Mouse (Mus musculus): ENCODE data around the gene Pla2g12b.
"Not testable (repeated sequence)": the region's sequence is repeated elsewhere in the genome, so short reads cannot be mapped to it uniquely, and the experiment has no call there.

The Pla2g12b gene

DNA sequence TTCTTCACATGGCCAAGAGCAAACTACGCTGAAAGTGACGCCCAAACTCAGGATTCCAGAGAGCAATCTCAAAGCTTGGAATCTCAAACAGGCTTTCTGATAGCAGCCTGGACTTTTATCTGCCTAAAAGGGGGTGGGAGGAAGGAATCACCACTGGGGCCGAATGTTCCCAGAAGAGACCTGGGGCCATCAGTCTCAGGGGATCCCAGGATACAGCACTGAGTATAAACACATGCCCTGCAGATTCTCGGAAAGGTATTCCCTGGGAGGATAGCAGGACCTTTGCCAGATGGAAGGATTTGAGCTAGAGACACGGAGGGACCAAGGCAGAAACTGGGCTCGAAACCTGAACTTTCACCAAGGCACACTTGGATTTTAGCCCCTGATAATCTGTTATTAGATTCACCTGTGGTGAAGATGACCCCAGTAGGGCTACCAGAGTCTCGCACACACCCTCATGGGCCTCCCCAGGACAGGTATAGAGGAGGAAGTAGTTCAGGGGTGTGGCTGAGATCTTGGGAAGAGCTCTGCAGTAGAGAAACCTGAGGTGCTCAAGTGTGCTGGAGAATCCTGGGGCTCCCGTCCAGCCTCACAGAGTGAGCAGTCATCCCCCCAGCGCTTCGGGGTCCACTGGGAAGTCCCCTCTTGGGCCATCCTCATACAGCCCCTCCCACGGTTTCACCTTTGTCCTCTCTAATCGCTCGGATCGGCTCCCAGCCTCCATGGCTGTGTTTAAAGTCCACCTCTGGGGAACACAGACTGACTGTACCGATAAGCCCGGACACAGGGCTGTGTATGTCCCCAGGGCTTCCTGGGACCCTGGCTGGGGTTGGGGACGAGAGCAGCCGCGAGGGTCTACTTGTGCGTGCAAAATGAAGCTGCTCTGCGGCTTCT, at the start of gene Pla2g12b:
Gene Pla2g12b, plus strand, starts transcription at position 762 of the 894 bp plus-strand sequence.
- no peak for DNase-seq

DNA sequence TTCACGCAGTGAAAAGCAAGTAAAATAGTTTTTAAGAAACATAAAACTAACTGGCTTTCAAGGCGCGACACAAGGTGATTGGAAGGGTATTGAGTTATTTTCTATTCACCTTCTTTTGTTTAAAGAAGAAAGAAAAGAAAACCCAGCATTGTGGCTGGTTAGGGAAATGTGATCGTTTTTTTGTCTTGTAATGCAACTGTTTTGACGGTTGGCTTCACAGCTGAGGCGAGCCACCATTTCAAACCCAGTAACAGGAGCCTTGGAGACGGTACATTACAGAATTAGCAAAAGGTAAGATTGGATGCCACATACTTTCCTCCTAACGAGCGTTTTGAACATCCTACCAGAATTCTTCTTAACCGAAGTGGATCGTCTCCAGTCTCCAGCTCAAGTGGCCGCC, 49.3 kb upstream of the Pla2g12b start:
- no peak for DNase-seq

DNA sequence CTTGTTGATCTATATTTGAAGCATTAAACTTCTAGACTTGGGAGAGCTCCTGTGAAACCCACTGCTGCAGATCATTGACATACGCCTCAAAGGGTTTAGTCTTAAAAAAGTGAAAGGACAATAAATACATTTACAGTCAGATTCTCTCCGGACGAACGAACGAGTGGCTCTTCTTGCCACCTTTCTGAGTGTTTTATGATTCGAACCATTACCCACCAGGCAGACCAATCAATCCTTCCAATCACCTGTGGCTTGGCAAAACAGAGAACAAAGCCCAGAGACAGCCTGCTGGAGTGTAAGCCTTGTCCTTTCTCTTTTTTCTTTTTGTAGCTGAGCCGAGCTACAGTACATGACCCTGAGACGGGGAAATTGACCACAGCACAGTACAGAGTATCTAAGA, 48.4 kb upstream of the Pla2g12b start:
- DNase-seq: no peak

DNA sequence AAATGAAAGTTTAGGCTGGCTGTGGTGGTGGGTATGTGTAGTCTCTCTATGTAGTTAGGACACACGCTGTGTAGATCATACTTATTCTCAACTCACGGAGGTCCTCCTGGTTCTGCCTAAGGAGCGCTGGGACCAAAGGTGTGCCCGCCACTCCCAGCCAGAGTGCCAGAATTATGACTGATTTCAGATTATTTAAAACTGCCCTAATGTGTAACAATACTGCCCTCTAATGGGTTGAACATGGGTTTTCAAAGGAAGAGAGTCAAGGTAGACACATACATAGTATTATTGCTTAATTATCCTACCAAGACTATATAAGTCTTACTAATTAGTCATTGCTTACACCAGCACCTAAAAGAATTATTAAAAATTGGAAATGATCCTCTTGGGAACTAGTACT, 44.7 kb upstream of the Pla2g12b start:
- DNase-seq: no peak

DNA sequence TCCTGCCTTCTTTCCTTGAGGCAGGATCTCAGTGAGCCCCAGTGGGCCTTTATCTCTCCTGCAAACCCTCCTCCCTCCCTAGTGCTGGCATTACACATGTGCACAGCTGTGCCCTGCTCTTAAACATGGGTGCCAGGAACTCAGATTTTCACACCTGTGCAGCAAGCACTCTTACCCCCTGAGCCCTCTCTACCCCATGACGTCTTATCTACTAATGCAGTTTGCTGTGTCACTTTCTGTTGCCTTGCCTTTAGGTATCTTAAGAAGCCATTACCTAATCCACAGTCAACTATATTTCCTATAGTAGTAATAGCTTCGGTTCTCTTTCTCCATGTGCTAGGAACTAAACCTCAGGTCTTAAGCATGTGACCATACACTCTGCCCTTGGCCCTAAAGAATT, 40.3 kb upstream of the Pla2g12b start:
- no peak for DNase-seq

DNA sequence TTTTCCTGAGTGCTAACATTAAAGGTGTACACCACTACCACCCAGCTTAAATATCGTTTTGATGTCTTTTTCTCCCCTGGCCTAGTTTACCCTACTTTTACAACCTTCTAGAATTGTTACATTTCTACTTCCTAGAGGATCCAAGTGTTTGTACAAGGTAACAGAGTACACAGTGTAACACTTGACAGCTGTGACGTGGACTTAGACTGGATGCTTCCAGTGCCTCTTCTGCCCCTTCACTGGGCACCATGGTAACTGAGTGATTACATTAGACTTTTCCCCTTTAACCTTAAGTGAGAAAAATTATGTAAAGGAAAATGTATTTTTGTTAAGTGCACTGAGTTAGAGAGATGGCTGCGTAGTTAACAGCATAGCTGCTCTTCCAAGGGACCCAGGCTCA, 38.9 kb upstream of the Pla2g12b start:
- no peak for DNase-seq

DNA sequence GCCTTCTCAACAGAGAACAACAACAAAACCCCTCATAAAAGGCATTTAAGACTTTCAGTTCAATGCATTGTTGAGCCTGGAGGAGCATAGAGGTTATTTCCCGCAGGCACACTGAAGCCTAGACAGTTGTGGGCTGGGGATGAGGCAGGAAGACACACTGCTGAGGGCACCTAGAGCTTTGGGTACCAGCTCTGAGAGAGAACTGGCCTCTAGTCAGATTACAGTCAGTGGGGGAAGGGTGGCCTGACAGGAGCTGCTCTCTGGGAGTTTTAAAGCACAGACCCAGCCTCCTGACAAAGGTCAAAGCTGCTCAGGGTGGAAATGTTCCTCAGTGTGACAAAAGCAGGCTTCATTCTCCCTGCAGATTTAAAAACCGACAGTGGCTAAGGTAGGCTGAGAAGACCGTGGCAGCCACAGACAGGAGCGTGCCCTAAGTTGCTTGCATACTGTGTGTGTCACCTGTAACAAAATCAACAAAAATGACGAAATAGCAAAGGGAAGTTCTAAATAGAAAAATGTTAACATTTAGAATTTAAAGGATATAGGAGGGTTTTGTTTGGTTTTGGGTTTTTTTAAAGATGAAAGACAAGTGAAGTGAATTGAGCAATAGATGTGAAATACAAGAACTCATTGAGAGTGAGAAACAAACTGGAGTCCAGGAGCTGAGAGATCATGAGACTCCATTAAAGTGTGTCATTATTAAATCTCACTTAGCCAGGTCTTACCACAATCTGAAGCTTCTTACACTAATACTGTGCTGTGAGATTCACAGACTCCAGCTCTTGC, 37.5 kb upstream of the Pla2g12b start:
- DNase-seq: no peak

DNA sequence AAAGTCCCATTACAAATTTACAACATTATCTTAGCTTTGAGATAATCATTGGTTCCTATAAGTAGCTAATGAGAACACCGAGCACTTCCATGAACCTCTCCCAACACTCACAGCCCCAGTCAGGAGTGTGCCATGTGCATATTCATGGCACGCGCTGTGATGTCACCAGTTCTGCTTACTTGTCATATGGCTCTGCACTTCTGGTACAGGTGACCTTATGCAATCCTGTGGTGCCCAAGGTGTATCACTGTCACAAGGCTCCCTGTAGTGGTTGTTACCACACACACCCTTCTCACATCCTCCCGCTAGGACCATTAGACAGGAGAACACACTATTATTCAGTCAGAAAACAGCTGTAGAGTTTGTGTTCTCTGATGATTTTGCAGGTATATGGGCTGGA, 36.7 kb upstream of the Pla2g12b start:
- no peak for DNase-seq

DNA sequence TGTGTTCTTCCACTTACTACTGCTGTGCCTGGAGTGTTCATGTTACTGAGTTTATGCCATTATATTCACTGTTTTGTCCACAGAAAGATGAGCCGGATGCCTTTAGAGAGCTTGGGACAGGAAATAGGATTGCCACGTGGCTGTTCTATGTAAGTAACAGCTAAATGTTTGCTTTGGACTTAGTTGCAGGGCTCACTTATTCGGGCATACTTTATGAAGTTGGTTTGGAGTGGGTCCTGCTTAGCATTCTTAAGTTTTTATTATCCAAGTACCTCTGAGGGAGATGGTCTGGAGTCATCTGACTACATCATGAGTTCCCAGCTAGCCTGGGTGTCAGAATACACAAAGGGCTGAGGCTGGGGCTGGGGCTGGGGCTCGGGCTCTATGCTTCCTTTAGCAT, 36.3 kb upstream of the Pla2g12b start:
- no peak for DNase-seq

DNA sequence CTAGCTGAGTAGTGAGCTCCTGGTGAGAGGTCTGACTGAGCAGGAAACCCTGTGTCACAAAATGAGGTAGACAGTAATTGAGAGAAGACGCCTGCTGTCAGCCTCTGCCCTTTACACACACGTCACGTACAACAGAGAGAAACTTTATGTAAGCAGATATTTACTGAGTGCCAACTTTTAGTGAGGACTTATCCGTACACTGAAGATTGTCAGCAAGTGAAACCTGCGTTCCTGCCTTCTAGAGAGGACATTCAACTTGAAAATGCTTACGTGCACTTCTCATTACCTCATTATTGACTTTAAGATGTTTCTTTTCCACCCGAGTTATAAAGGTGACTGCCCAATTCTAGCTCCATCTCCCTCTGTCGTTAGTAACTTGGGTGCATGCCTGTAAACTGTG, 34.7 kb upstream of the Pla2g12b start:
- DNase-seq: no peak

DNA sequence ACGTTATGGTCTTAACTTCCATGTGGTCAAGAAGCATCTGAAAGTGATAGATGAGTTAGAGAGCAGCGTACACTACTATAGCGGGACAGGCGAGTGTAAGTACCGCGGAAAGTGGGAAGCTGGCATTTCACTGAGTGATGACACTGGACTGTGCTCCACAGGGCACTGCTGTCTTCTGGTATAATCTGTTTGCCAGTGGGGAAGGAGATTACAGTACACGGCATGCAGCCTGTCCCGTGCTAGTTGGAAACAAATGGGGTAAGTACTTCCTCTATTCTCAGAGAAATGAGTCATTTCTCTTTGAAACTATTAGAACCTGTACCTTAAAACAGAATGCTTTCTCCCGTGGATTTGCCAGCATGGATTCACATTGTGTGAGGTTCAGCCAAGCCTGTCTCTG, 34.0 kb upstream of the Pla2g12b start:
- no peak for DNase-seq

DNA sequence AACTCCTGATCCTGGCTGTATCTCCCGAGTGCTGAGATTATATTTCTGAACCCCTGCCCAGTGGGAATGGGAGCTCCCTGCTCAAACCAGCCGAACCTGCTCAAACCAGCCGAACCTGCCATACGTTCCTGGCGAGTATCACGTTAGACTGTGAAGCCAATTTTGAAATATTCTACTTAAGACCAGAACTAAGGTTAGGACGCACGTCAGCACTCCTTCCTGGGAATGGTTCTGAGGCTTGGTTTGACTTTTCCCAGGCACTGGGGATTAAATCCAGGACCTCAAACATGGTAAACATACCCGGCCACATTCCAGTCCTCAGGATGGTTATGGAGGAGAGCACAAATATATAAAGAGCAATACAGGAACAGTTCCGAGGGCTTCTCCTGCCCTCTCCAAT, 25.6 kb upstream of the Pla2g12b start:
- DNase-seq: no peak

DNA sequence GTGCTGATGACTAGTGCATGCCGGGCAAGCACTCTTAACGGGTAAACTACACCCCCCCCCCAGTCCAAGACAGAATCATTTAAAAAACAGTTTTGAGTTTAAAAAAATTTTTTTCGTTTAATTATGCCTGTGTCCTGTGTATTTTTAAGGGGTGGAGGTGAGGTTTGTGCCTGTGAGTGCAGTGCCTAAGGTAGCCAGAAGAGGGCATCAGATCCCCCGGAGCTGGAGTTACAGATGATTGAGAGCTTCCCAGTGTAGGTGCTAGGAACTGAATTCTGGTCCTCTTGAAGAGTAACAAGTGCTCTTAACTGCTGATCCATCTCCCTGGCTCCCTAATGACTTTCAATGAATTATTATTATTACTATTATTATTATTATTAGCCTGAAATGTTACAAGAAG, 24.7 kb upstream of the Pla2g12b start:
- DNase-seq: no peak

DNA sequence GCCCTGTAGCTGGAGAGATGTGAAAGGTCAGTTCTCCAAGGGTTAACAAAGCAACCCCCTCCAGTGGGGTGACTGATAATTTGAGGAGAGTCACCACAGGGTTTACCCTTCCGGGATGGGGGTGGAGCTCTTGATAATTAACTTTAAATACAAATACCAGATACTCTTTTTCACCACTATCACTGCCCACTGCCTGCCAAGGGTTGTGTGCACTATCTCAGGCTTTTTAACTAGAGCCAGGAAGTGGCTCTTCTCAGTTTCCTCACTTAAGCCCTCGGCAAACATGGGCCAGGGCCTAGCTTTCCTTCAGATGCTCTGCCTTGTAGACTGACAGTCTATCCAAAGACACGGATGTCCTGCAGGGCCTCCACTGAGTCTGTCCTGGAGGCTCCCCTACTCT, 23.5 kb upstream of the Pla2g12b start:
- no peak for DNase-seq

DNA sequence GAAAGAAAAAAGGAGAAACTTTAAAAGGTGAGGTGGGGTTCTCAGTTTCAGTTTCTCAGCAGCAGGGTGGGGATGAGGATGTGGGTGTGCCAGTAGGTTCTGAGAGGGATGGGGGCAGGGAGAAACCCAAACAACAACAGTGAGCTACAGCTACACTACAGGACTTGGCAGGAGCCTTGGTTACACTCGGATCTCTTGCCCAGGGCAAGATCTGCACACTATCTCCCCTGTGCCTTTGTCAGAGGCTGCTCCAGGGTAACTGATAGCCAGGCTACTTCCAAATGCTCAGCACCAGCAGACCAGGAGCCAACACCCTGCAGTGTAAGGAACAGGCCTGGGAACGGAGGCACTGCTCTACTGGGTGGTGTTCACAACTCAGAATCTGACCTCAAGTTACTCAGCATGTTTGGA, 23.0 kb upstream of the Pla2g12b start:
- no peak for DNase-seq

DNA sequence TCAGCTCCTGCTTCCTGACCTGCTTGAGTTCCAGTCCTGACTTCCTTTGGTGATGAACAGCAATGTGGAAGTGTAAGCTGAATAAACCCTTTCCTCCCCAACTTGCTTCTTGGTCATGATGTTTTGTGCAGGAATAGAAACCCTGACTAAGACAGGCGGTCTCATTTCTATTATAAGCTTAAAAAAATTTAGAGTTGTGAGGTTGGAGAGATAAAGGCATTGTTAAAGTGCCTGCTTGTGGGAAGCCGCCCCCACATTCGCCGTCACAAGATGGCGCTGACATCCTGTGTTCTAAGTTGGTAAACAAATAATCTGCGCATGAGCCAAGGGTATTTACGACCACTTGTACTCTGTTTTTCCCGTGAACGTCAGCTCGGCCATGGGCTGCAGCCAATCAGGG, 21.9 kb upstream of the Pla2g12b start:
- DNase-seq: not testable (repeated sequence)

DNA sequence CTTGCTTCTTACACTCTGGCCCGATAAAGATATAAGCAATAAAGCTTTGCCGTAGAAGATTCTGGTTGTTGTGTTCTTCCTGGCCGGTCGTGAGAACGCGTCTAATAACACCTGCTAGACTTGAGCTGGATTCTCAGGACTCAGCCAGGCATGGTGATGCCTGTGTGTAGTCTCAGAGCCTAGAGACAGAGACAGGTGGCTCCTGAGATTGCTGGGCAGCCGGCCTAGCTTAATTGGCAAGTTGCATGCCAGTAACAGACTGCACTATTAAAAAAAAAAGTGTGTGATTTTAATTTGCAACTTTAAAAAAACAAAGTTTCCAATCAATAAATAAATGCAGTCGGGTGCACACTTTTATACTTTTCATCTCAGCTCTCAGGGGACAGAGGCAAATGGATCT, 16.5 kb upstream of the Pla2g12b start:
- peak; percentile 45 for DNase-seq

DNA sequence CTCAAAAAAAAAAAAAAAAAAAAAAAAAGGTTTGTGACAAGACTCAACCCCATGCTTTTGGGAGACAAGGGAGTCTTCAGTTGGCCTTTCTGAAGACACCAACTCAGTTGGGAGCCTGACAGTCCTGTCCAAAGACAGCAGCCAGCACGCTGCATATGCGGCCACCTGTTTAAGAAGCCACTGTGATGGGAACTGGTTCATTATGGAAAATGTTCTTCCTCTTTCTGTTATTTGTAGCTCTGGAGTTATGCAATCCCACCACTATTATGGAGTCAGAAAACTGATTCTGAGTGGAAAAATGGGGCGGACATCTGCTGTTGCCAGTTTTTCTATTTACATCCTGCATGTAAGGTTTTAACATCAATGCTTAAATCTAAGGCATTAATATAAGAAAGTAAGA, 13.8 kb upstream of the Pla2g12b start:
- DNase-seq: no peak

DNA sequence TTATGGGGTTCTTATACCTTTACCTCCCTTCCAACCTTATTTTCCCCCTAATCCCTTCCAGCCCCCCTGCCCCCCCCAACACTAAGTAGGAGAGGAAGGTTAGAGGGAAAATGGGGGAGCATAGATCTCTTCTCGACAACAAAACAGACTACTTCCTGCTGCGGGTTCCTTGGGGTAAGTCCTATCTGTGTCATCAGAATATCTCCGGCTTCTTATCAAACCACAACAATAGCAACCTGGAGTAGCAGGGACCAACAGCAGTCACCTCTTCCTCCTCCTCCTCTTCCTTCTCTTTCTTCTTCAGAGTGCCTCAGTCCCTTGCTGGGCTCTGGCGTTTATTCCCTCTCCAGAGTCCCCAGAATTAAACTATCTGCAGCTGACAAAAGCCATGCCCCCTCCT, 11.6 kb upstream of the Pla2g12b start:
- DNase-seq: no peak

DNA sequence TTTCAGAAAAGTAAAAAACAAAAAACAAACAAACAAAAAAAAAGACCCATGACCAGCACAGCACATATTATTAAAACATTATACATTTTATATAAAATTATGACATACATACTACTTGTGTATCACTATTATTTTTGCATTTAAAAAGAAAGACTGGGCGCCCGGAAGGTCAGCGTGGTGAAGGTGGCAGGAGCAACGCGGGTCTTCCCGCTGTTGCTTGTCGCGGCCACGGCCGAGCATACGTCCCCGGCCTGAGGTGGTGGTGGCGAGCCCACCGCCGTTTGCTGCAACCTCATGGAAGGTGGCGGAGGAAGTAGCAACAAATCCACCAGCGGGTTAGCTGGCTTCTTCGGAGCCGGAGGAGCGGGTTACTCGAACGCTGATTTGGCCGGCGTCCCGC, 8.0 kb upstream of the Pla2g12b start, which contains the start of gene Gm10273:
Gene Gm10273, plus strand, starts transcription at position 172 of the 400 bp plus-strand sequence.
- DNase-seq: not testable (repeated sequence)

DNA sequence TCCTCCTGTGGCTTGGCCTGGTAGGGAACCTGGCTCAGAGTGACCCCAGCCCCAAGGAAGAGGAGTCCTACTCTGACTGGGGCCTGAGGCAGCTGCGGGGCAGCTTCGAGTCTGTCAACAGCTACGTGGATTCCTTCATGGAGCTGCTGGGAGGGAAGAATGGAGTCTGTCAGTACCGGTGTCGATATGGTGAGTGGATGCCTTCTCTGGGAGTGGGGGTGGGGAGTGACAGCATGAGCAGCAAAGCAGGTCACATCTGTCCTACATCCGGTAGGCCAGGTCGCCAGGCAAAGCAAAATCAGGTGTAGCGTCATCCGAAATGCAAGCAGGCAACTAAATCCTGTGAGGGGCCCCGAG, 311 bp downstream of the Pla2g12b start:
- DNase-seq: no peak

DNA sequence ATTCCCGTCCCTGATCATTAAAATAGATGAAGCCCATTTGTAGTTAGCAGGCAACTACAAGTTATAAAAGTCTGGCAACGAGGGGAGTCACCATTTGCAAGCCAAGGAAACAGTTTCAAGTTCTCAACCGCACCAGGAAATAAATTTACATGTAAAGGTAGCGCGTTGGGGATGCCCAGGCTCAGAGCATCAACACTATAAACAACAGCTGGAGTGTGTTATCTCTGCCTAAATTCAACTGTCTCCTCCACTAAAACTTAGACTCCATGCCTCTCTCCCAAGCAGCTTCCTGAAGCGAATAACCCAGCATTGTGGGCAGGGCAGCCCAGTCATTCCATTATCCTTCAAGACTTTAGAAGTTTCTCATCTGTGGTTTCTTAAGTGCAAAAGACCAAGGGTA, 5.0 kb downstream of the Pla2g12b start:
- no peak for DNase-seq

DNA sequence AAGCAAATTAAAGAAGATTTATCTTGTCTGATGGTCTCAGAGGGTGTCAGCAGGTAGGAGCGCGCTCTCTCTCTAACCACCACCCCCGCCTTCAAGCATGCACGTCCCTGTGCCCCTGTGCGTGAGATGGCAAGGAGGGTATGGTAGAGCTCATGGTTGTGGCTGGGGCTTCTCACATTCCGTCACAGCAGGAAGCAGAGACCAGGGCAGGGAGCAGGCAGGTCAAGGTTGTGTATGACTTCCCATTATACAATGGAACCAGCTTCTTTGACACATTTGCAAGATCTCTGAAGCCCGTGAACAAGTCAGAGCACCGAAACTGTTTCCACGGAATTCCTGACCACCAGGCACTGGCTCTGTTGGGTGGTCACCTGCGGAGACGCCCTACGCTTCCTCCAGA, 6.8 kb downstream of the Pla2g12b start:
- no peak for DNase-seq

DNA sequence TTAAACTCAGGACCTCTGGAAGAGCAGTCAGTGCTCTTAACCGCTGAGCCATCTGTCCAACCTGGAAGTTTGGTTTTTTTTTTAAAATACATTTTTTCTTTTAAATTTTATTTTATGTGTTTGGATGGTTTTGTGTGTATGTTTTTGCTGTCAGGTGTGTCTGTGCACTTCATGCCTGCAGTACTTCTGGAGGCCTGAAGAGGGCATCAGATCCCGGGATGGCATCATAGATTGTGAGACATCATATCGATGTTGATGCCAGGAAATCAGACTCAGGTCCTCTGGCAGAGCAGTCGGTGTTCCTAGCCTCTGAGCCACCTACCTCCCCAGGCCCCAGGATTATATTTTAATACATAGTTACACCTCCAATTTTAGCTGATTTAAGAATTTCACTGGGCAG, 10.3 kb downstream of the Pla2g12b start:
- DNase-seq: no peak

Data from right cerebral cortex, postnatal 4 days (tissue).